Mouse (Mus musculus) left cerebral cortex, postnatal 10 days (tissue): ENCODE results near the gene Fam3b. TPM values are rescaled to one million over a fixed set of nuclear protein-coding genes. Genes with fewer than 3 reads are reported as not detected.

Experiments used
- DNase-seq, 2 experiments: peaks; one replicate each; pipeline ENCODE4 v3.0.0; 2021 to 2022; ENCODE audit warnings: low spot score in 2 of 2, mixed read lengths in 1 of 2; ENCODE audit errors: extremely low spot score in 1 of 2
- intact Hi-C: fragments of 180-260 bp; cut with DNase I; formaldehyde crosslinking; loops from one replicate; pipeline ENCODE4 v1.15.1; 2025
- total RNA-seq, 2 experiments: library from RNA; stranded (reverse); gene quantifications; 2 replicates each; pipeline ENCODE4 v1.2.3; 2021

The Fam3b gene
- total RNA-seq, 2 experiments from 2014 or later, result 0.45 to 0.47 TPM

GRCm38 (mm10) chr16:97498139-97498538 is 16.5 kb downstream of the Fam3b start:
- intact Hi-C loops, result no loop called here
- no peak for DNase-seq

DNA sequence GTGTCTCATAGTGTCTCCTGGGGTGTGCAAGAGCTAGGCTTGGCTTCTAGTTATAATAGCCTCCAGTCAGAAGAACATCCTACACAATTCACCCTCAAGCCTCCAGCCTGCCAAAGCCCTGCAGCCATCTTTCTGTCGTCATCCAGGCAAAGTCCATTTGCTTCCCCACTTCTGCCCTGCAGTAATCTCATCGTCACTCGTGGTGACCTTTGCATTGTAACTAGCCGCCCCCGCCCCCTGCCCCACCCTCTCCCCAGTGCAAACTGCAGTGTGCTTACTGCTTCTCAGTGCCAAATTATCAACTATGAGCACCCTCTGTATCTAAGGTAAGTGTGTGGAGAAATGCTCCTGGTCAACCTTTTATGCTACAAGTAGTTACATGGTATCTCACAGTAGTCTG is 16.9 kb downstream of the Fam3b start:
- no peak for DNase-seq
- intact Hi-C loops, result no loop called here

DNA sequence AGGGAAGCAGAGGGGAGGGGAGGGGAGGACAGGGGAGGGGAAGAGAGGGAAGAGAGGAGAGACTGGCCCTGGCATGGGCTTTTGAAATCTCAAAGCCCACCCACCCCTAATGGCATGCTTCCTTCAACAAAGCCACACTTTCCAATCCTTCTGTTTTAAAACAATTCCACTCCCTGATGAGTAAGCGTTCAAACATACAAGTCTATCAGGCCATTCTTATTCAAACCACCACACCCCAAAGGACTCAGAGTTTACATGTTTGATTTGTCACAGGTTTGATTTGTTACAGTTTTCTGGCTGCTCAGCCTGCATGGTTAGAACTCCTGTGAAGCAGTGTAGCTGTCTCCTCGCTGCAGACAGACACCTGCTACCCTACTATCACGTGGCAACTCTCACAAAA is 18.6 kb downstream of the Fam3b start:
- no peak for DNase-seq
- intact Hi-C loops, result no loop called here

- DNase-seq, result no peak
- intact Hi-C loops, result no loop called here
Measured at GRCm38 (mm10) chr16:97492369-97492768, 22.2 kb downstream of the Fam3b start.

- intact Hi-C loops, result no loop called here
- DNase-seq, result no peak
Measured at GRCm38 (mm10) chr16:97478655-97479054, 36.0 kb downstream of the Fam3b start.

GRCm38 (mm10) chr16:97476524-97476923 is 38.1 kb downstream of the Fam3b start:
- no peak for DNase-seq
- intact Hi-C loops, result no loop called here

DNA sequence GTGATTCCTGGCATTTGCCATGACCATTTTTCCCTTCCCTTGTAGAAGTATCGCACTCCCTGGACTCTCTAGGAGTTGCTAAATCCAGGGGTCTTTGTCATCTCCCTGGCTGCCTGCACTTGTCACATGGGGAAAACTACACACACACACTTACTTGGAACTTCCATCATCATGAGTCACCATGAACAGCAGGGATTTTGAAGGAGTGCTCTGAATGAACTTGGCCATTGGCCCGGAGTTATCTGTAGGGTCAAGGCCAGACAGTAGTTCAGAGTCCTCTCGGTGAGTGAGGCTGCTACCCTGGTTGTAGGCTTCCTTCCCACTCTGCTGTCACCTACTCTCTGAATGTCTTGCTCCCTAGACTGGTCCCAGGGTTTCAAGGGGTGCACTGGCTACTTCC is 39.0 kb downstream of the Fam3b start:
- intact Hi-C loops, result no loop called here

GRCm38 (mm10) chr16:97474671-97475070 is 39.9 kb downstream of the Fam3b start:
- DNase-seq, result no peak
- intact Hi-C loops, result no loop called here

More for the DNA sequence above, 39.0 kb downstream of the Fam3b start:
- no peak for DNase-seq

DNA sequence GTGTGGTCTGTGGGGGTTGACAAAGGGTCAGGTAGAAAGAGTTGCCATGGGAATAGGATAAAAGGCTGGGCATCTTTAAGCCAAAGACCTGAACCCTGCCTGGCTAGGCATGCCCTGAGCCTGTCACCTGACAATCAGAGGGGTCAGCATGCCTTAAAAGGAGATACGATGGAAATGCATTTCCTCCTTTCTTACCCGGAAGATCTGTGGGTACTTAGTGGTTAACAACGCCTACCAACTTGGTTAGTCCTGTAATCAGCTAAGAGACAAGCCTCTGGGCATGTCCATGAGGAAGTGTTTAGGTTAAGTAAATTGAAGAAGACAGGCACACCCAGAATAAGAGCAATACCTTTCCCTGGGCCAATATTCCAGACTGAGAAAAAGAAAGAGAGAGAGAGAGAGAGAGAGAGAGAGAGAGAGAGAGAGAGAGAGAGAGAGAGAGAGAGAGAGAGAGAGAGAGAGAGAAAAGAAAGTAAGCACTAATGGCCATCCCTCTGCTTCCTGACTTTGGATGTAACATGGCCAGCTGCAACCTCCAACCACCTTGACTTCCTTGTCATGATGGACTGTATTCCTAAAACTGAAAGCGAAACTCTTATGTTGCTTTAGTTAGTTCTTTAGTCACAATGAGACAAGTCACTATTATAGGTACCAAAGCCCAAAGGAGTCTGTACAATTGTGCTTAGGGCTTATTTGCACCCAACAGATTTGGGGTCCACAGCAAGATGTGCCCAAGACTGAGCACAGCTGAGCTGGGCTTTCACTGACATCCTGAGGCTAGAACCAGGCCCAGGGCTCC is 46.4 kb downstream of the Fam3b start:
- no peak for DNase-seq
- intact Hi-C loops, result loop anchor here (5.0 kb wide), 1 partner anchor 156 kb away; no protein-coding TSS in a partner anchor

DNA sequence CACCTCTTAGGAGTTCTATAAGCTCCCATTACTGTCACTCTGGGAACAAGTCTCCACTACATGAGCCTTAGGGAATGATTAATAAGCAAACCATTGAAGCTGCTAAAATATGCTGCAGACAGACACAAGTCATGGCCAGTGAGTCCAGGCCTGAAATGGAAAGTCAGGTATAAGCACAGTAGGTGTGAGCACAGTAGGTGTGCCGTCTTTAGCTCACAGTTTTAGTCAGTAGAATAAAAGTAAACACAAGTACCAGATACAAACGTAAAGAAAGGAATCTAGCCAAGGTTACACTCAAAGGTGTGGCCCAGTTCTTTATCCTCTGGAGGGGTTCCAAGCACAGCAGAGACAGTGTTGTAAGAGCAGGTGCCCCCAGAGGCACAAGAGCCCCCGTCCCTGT is 47.1 kb downstream of the Fam3b start:
- intact Hi-C loops, result loop anchor here (5.0 kb wide), 1 partner anchor 155 kb away; no protein-coding TSS in a partner anchor
- no peak for DNase-seq

DNA sequence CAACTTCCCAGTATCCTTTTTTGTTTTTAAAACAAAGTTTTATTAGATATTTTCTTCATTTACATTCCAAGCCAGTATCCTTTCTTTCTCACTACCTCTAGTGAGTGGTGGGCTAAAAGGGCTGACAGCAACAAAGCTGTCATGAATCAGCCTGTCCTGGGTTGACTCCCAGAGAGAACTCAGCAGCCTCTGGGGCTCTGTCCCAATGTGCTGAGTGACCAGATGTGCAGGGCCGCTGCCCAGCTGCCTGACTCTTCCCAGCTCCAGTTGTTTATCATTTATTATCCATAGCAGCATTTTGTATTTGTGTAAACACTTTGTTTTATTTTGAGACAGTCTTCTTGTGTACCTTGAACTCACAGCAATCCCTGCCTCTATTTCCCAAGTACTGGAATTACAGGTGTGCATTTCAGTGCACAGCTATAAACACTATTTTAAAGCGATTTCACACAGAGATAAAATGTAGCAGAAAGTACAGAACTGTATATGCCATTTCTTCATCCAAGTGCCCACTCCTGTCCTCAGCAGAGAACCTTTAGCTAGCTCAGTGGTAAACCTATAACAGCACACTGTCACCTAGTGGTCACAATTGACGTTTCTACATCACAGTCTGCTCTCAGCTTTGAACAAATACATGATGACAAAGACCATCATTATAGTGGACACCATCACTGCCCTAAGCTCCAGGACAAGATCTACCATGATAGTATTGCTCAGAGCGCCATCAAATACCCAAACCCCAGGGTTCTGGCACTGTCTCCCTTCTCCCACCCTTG is 48.2 kb downstream of the Fam3b start:
- intact Hi-C loops, result loop anchor here (5.0 kb wide), 1 partner anchor 154 kb away; no protein-coding TSS in a partner anchor
- DNase-seq, result no peak

- intact Hi-C loops, result no loop called here
- no peak for DNase-seq
Measured at GRCm38 (mm10) chr16:97462481-97463181, 52.0 kb downstream of the Fam3b start, which contains the start of gene Mx1. Mx1 (minus strand) TSS chr16:97462907.

DNA sequence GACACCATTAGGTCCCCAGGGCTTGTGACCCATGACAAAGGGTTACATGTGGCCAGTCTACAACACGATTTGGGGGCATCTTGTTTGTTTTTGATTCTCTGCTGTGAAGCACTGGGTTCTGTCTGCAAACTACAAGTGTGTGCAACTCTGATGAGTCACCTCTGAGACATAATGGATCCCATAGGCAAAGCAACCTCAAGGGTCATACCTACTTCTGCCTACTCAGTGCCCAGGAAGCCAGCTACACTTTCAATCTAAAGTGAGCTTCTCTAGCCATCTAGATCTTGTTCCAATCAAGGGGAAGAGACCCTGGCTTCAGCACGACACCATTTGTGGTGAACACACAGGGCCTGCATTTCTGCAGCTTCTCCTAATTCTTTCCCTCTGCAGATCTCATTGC is 53.3 kb downstream of the Fam3b start:
- no peak for DNase-seq
- intact Hi-C loops, result no loop called here

- no peak for DNase-seq
- intact Hi-C loops, result no loop called here
Measured at GRCm38 (mm10) chr16:97459831-97460230, 54.8 kb downstream of the Fam3b start.

DNA sequence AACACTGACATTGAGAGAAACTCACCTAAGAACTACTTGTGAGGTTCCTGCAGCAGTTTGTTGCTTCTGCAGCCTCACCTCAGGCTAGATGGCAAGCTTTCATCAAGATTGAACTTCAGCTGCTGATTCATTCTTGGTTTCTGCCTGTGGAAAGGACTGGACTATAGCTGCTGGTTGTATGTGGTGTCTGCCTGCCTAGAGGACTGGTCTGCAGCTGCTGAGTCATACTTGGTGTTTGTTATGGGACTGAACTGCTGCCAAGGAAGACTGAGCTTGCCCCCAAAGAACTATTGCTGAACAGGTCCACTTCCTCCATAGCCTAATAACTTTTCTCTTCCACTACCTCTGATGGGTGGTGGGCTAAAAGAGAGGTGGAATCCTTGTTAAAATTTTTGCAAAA is 67.2 kb downstream of the Fam3b start:
- no peak for DNase-seq
- intact Hi-C loops, result no loop called here

GRCm38 (mm10) chr16:97443670-97444263 is 70.8 kb downstream of the Fam3b start:
- DNase-seq, result peak in 1 of 2 experiments; percentile 29
- intact Hi-C loops, result no loop called here

- no peak for DNase-seq
- intact Hi-C loops, result no loop called here
Measured at GRCm38 (mm10) chr16:97441967-97442366, 72.6 kb downstream of the Fam3b start.

- DNase-seq, result no peak
- intact Hi-C loops, result no loop called here
Measured at GRCm38 (mm10) chr16:97438191-97438590, 76.4 kb downstream of the Fam3b start.

- intact Hi-C loops, result no loop called here
- DNase-seq, result no peak
Measured at GRCm38 (mm10) chr16:97437448-97438056, 77.1 kb downstream of the Fam3b start.
